Mouse (Mus musculus) cerebellum, adult 8-10 months (tissue): ENCODE measurements at regions not wholly inside any gene's neighbourhood (a gene's known extent, or its start where the extent isn't known, plus 50 kb on each side); places are given as distances from the start of the nearest gene placed in this dataset.
A peak's percentile ranks its signal among the peaks of the same experiment; 100 is the strongest.

Experiments
- DNase-seq: peaks from one replicate; pipeline ENCODE4 v3.0.0; 2022

DNA sequence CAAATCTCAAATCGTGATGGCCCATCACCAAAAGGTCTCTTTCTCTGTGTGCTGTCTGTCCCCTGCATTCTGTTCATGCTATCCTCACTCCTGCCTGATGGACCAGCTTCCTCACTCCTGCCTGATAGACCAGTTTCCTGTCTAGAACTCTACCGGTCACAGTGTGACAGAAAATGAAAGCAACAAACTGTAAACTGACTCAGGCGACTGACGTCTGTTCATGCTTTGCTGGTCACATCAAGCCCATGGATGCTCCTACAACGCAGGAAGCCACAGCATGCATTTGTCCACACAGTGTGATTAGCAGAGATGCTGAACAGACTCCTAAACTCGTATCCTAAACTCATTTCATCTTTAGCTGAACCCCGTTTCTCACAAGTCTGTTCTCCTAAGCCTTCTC lies 227.3 kb upstream of the N4bp1 start:
- DNase-seq = no peak

DNA sequence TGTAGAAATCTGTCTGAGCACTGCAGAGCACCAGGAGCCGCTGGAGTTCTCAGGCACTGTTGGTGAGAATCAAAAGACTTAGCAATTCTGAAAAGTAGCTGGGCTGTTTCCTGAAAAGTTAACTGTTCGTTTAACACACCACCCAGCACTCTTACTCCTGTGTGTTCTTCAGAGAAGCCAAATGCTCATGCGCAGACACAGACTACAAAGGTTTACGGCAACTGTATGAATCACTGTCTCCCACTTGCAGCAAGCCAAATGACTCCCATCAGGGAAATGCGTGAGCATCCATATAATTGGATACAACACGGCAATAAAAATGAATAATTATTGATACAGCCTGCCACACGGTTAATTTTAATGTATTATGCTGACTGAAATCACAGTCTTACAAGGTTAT lies 220.0 kb upstream of the N4bp1 start:
- no peak for DNase-seq

- no peak for DNase-seq
These were observed 210.2 kb upstream of the N4bp1 start for GRCm38 (mm10) chr8:87095211-87095610.

DNA sequence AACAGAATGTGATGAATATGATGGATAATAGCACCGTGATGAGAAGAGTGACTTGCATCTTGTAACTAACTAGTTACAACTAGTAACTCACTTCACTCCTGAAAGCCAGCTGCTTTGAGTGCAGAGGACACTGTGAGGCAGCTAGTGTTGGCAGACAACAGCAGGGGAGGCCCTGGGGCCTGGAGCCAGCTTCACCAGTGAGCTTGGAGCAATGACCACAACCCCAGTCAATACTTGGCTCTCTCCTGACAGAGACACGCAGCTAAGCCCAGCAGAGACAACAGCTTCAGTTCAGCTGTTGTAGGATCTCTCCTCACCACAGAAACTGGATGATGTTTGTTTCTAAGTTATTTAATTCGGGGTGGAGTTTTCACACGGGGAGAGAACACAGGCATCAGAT lies 209.6 kb upstream of the N4bp1 start:
- DNase-seq = no peak

- DNase-seq = no peak
These were observed 208.7 kb upstream of the N4bp1 start for GRCm38 (mm10) chr8:87093716-87094115.

DNA sequence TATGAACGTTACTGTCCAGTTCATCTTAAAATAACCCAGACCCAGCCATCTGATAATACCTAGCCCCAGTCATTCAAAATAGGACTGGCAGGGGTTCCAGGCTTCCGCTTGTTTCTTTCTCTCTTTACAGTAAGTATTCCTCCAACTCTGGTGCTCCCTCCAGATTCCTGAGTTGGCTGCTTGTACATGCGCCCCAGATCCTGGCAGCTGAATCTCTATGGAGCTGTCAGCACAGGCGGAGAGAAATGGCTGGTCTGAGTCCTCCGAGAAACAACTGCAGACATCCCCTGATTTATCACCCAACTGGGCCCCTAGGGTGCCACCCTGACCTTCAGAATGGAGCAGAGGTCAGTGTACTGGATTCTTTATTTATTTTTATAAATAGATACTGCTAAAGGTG lies 208.0 kb upstream of the N4bp1 start:
- DNase-seq = no peak

GRCm38 (mm10) chr8:87087451-87088095 lies 202.5 kb upstream of the N4bp1 start:
- peak; percentile 53 for DNase-seq

GRCm38 (mm10) chr8:87078260-87078659 lies 193.2 kb upstream of the N4bp1 start:
- no peak for DNase-seq

- DNase-seq = no peak
These were observed 190.9 kb upstream of the N4bp1 start for GRCm38 (mm10) chr8:87075921-87076320.

DNA sequence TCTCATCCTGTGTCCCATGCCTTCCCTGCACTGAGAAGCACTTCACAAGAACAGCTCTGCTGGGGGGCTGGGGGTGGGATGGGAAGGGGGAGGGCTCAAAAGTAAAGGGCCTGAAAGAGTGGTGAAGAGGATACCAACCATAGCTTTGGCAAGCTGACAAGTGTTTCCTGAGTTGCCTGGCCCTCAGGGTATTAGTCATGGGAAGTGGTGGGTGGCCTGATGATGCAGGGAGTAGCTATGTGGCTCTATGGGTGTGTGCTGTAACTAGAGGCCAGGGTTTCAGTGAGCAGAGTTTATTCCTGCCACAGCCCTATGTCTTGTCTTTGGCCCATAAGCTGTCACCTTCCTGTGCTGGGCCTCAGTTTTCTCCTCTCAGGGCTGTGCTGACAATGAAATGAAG lies 186.2 kb upstream of the N4bp1 start:
- no peak for DNase-seq

DNA sequence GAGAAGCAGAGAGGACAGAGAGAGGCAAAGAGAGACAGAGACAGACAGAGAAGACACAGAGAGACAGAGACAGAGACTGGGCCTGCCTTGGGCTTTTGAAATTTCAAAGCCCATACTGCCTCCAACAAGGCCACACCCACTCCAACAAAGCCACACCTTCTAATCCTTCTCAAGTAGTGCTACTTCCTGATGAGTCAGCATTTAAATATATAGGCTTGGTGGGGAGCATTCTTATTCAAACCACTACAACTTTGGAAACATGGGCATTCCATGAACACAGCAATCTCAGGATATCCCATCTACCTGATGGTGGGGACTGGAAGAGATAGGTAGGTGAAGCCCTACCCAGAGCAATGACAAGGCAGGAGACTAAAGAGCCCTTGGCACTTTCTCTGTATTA lies 182.0 kb upstream of the N4bp1 start:
- no peak for DNase-seq

DNA sequence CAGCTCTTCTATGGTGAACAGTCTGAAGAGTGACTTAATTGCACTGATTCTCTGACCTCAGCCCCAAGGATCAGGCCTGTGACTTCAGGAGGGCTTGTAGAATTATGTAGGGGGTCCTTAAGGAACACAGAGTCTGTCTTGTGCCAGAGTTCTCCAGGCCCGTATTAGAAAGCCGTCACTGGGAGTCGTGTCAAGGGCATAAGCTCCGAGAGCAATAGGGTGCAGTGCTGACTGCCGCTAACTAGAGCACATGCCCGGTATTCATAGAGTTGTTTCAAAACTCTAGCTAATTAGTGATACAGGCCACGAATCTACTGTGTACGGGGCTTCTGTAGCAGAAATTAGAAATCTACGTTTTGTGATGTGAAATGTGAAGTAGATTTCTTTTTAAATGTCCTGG lies 179.7 kb upstream of the N4bp1 start:
- DNase-seq = no peak

GRCm38 (mm10) chr8:87064250-87064747 lies 179.2 kb upstream of the N4bp1 start:
- peak; percentile 20 for DNase-seq

DNA sequence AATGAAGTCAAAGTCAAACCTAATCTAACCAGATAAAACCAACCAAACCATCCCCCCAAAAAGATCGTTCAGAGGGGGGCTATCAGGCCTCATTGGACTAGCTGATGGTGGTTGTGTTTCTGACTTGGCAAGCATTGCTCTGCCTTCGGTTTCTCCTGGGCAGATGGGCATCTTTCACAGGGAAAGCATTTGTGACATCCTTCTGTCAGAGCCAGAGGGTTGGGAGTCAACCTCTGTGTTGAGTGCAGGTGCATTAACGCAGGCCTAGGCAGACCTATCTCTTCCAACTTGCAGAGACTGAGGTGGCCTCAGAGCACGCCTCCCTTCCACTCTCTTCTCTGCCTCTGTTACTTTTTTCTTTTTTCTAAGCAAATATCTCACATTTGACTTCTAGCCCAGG lies 178.5 kb upstream of the N4bp1 start:
- DNase-seq = no peak

DNA sequence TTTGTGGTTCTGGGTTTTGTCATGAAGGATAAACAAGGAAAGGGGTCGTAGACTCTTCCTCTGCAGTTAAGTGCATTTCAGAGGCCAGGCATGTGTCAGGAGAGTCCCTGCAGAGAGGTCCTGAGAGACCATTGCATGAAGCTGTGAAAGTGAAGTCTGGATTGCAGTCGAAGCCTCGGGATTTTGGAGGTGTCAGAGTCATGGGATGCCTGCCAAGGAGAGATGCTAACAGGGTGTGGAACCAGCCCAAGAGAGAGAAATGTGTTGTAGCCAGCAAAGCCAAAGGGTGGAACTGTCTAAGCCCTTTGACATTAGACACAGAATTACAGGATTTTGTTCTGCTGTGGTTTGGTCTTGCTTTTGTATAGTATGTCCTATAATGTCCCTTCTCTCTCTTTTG lies 164.7 kb upstream of the N4bp1 start:
- DNase-seq = peak; percentile 55

- no peak for DNase-seq
These were observed 164.1 kb upstream of the N4bp1 start for GRCm38 (mm10) chr8:87049196-87049595.

GRCm38 (mm10) chr8:87046590-87046989 lies 161.5 kb upstream of the N4bp1 start:
- DNase-seq = no peak

DNA sequence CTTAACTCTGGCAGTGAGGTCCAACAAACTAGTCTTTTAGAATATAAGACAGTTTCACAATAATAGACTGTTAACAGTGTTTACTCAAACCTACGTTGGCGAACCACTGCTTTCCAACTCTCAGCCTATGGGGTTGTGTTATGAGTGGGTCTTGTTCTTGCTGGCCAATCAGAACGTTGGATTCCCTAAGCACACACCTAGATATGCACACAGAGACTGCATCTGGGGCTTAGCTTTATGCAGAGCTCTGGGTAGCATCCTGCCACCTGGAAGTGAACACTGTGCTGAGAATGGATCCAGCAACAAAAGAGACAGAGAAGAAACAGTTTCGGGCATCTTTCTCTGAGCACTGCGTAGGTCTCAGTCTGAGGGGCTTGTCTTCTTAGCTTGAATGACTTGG lies 158.0 kb upstream of the N4bp1 start:
- no peak for DNase-seq

GRCm38 (mm10) chr8:87037620-87038380 lies 152.7 kb upstream of the N4bp1 start:
- DNase-seq = peak; percentile 36

GRCm38 (mm10) chr8:87035996-87036395 lies 150.9 kb upstream of the N4bp1 start:
- no peak for DNase-seq

DNA sequence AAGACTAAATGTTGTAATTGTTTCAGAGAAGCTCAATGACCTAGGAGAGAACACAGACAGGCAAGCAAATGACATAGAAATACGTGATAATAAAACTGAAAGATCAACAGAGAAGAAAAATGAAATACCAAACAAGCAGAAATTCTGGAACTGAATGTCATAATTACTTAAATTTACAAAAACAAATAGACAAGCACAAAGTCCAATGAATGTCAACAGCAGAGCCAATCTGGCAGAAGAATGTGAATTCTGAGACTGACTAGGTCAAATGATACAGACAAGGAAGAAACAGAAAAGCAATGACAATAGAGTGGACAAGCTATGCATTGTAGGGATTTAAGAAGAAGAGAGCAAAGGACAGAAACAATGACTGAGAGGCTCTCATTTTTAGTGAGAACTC lies 143.1 kb upstream of the N4bp1 start:
- DNase-seq = no peak

DNA sequence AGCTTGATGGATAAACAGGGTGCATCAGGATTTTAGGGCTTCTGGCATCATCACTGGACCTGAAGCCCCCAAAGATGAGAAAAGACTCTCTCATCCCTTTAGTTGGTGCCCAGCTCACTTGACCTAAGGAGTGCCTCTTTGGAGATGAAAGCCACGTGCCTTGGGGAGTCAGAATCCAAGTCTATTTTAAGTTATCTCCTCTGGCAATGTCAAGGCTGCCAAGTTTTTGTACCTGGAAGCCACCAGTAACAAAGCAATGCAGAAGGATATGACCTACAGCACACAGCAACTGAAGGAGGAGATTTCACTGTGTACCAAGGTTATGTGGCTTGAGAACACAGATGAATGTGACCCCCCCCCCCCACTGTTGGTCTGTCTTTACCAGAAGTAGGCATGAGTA lies 140.9 kb upstream of the N4bp1 start:
- DNase-seq = no peak

GRCm38 (mm10) chr8:87019795-87020194 lies 134.7 kb upstream of the N4bp1 start:
- no peak for DNase-seq

GRCm38 (mm10) chr8:86975546-86975945 lies 90.5 kb upstream of the N4bp1 start:
- DNase-seq = no peak

- no peak for DNase-seq
These were observed 86.7 kb upstream of the N4bp1 start for GRCm38 (mm10) chr8:86971736-86972135.
